24 mouse cellular contexts compared by ENCODE assay signal in genomic region chr13:24578317-24578716, GRCm38 (mm10).
"Had no signal": no experiment of that assay in that cellular context is flagged by ENCODE, and none has a peak within 500 bp of the region (broad histone marks: within the 10 kb centered on the region; RNA-seq: fewer than 3 reads in every experiment).

No protein-coding gene starts in this region.

- H3K9ac ChIP-seq: heart, embryonic 13.5 days; heart, embryonic 15.5 days; hindbrain, embryonic 13.5 days; hindbrain, embryonic 15.5 days; kidney, embryonic 15.5 days; limb, embryonic 13.5 days; limb, embryonic 15.5 days had no signal

- H3K9me3 ChIP-seq: heart, embryonic 13.5 days; heart, embryonic 15.5 days; hindbrain, embryonic 13.5 days; hindbrain, embryonic 15.5 days; kidney, embryonic 15.5 days; limb, embryonic 13.5 days; limb, embryonic 15.5 days had no signal

- H3K27ac ChIP-seq: heart, adult 2 months; heart, embryonic 13.5 days; heart, embryonic 15.5 days; hindbrain, embryonic 13.5 days; hindbrain, embryonic 15.5 days; hindbrain, postnatal 0 days; kidney, embryonic 15.5 days; kidney, postnatal 0 days; limb, embryonic 13.5 days; limb, embryonic 15.5 days had no signal

- DNase-seq: gastrocnemius, postnatal 14 days; gastrocnemius, postnatal 36 days; heart, adult 2 months; heart, postnatal 14 days; heart, postnatal 36 days; kidney, adult 11 months; kidney, adult 2 months; kidney, adult 9 months; kidney, postnatal 14 days; kidney, postnatal 36 days; layer of hippocampus, adult 9-11 months; layer of hippocampus, postnatal 36 days; left cerebral cortex, postnatal 4 days had no signal

- H3K4me3 ChIP-seq: heart, adult 2 months; heart, embryonic 13.5 days; heart, embryonic 15.5 days; hindbrain, embryonic 13.5 days; hindbrain, embryonic 15.5 days; kidney, embryonic 15.5 days; limb, embryonic 13.5 days; limb, embryonic 15.5 days had no signal

- H3K4me2 ChIP-seq: heart, embryonic 11.5 days; heart, embryonic 13.5 days; heart, embryonic 15.5 days; hindbrain, embryonic 13.5 days; hindbrain, embryonic 15.5 days; kidney, embryonic 15.5 days; limb, embryonic 13.5 days; limb, embryonic 15.5 days had no signal

- H3K27me3 ChIP-seq: heart, embryonic 13.5 days; heart, embryonic 15.5 days; hindbrain, embryonic 13.5 days; hindbrain, embryonic 15.5 days; kidney, embryonic 15.5 days; limb, embryonic 15.5 days had no signal

- H3K36me3 ChIP-seq: heart, embryonic 13.5 days; heart, embryonic 15.5 days; hindbrain, embryonic 13.5 days; hindbrain, embryonic 15.5 days; kidney, embryonic 15.5 days; limb, embryonic 13.5 days; limb, embryonic 15.5 days had no signal

- ATAC-seq: hindbrain, postnatal 0 days; intestine, embryonic 16.5 days had no signal
